Mouse (Mus musculus) telencephalon, adult 2 months (tissue): ENCODE data around the gene Nos3.
"Not testable (repeated sequence)": the region's sequence is repeated elsewhere in the genome, so short reads cannot be mapped to it uniquely, and the experiment has no call there.

ENCODE experiments used
- DNase-seq: peaks from one replicate; pipeline ENCODE4 v3.0.0-alpha.2; 2011; ENCODE audit warnings: low read depth, low spot score

Gene Nos3

DNA sequence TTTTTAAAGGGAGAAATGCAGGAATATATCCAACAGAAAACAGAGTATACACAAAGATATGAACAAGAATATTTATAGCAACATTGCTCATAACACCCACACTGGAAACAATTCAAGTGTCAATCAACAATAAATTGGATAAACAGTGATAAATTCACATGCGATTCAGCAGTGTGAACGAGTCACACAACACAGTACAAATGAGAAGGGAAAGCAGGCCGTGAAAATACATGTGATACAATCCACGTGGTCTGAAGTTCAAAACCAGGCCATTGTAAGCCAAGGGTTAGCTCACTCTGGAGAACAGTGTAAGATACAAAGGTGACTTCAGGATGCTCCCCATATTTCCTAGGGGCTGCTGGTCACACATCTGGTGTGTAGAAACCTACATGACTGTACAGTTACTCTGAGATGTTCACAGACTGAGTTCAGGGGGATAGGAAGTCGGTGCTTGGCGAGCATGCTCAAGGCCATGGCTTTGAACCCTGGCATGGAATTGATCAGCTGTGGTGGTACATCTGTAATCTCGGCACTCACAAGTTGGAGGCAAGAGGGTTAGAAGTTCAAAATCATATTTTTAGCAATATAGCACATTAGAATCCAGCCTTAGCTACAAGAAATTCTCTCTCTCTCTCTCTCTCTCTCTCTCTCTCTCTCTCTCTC, 10.2 kb downstream of the Nos3 start:
- DNase-seq = no peak

GRCm38 (mm10) chr5:24378700-24379099, 14.1 kb downstream of the Nos3 start:
- no peak for DNase-seq

DNA sequence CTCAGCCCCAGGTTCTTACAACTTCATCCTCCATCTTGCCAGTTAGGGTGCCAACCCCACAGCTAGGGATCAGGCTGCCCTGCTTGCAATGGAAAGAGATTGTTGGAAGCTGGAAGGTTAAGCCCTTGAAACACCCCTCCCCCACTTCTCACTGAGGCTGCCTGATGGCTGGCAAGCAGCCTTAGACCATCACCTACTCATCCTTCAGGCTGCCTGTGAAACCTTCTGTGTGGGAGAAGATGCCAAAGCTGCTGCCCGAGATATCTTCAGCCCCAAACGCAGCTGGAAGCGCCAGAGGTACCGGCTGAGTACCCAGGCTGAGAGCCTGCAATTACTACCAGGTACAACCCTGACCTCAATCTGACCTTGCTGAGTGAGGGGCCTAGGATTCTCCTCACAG, 14.9 kb downstream of the Nos3 start:
- DNase-seq = no peak

GRCm38 (mm10) chr5:24380499-24380898, 15.9 kb downstream of the Nos3 start:
- no peak for DNase-seq

DNA sequence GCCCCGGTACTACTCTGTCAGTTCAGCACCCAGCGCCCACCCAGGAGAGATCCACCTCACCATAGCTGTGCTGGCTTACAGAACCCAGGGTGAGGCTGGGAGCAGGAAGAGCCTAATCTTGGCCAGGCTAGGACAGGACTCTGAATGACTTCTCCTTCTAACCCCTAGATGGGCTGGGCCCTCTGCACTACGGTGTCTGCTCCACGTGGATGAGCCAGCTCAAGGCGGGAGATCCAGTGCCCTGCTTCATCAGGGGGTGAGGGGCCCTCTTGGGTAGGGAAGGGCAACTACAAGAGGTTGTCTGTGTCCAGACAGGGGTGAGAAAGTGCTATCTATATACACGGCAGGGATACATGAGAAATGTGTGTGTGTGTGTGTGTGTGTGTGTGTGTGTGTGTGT, 16.9 kb downstream of the Nos3 start:
- no peak for DNase-seq

GRCm38 (mm10) chr5:24381988-24382387, 17.4 kb downstream of the Nos3 start:
- DNase-seq = no peak

DNA sequence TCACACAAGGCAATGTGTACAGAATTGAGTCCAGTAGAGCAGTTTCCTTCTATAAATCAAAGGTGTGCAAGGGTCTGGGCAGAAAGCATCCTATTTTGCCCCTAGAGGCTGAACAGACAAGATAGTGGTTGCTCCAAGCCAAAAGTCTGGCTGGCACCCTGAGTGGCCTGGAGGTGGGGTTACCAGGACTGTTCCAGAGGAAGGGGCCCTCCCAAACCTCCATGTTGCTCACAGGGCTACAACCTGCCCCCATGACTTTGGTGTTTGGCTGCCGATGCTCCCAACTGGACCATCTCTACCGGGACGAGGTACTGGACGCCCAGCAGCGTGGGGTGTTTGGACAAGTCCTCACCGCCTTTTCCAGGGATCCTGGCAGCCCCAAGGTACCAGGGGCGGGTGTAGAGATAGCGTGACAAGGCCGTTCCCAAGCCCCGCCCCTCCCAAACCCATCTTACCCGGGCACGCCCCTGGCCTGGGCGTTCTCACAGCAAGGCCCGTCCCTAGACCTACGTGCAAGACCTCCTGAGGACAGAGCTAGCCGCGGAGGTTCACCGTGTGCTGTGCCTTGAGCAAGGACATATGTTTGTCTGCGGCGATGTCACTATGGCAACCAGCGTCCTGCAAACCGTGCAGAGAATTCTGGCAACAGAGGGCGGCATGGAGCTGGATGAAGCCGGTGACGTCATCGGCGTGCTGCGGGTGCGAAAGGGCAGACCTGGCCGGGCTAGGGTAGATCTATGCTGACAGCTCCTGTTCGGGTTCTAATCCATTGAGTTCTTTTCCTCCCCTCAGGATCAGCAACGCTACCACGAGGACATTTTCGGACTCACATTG, 18.6 kb downstream of the Nos3 start:
- peak; percentile 88 for DNase-seq

DNA sequence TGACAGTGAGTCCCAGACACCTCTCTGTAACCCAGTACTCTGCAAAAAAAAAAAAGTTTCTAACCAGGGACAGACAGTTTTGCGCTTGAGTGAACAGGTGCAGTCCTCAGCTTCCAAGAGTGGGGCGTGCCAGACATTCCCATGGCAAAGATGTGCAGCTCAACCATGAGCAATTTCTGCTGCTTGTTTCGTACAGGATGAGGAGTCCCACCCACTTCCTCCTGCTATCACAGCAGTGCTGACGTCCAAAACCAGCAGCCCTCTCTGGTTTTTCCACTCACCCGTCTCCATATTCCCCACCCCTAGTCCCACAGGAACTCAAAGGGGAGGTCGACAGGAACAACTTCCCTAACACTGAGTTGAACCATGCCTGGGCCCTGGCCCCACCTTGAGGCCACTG, 19.8 kb downstream of the Nos3 start:
- peak; percentile 62 for DNase-seq

DNA sequence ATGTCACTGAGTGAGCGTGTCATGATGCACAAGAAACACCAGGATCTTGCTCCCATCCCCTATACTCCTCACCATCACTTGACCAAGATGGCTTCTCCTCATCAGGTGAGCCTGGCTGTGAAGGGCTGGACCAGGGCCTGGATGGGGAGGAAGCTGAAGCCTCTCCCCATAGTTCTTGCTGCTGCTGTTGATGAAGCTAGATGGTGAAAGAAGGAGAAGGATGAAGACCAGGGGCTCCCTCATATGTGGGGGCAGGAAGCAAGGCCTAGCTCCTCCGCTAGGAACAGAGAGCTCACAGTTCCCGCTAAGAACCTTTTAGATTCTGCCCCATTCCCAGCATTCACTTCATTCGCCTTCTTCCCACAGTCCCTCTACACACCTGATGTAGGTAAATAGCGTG, 20.8 kb downstream of the Nos3 start:
- DNase-seq = no peak

DNA sequence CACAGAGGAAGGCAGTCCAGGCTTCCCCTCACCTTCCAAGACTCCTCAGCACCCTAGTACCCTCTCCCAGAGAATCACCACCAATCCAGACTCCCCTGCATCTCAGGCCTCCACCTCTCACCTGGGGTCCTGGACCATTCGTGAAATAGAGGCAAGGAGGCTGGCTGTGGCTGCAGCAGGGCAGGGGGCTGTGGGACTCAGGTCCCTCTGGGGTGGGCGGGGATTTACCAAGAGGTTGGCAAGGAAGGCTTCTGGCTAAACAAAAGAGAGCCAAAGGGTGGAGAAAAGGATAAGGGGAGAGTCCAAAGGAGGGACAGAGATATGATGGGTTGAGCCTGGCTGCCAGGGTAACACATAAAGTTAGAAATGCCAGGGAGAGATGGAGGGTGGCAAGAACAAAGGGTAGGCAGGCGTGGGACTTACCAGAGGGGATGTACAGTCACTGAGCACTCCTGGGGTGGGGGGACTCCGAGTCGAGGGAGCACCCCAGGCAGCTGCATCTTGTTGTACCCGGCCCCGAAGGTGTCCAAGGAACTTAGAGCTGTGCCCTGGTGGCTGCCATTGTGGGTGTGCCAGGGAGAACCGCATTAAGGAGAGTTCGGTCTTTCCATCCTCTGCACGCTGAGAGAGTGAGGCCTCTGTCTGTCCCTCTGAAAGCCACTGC, 21.4 kb downstream of the Nos3 start:
- DNase-seq = no peak

- no peak for DNase-seq
Observed at GRCm38 (mm10) chr5:24387264-24388241, 22.9 kb downstream of the Nos3 start.

- DNase-seq = no peak
Observed at GRCm38 (mm10) chr5:24388246-24388915, 23.8 kb downstream of the Nos3 start.

- no peak for DNase-seq
Observed at GRCm38 (mm10) chr5:24389011-24389657, 24.5 kb downstream of the Nos3 start.

- DNase-seq = no peak
Observed at GRCm38 (mm10) chr5:24389658-24390020, 25.0 kb downstream of the Nos3 start.

GRCm38 (mm10) chr5:24391864-24392263, 27.3 kb downstream of the Nos3 start, which contains the start of gene Atg9b:
Atg9b (minus strand) TSS chr5:24392143.
- DNase-seq = no peak

DNA sequence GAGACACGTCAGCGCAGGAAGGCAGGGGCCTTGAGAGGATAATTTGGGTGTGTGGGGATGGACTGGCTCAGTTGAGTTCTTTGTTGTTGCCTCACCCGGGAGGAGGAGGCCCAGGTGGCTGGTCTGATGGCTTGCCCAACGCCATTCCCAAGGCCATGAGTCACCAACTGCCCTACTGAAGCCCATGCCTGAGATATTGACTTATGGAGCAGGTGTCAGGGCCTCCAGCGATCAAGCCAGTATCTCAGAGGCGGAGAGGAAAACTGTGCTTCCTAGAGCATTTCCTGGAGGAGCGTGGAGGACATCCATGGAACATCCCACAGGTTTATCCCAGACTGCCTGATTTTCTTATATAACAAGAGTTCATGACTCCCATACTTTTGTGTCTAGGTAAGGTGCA, 28.1 kb downstream of the Nos3 start:
- DNase-seq = no peak

- no peak for DNase-seq
Observed at GRCm38 (mm10) chr5:24393392-24393997, 28.9 kb downstream of the Nos3 start, which contains the start of gene Abcb8. Abcb8 (plus strand) TSS chr5:24393663.

DNA sequence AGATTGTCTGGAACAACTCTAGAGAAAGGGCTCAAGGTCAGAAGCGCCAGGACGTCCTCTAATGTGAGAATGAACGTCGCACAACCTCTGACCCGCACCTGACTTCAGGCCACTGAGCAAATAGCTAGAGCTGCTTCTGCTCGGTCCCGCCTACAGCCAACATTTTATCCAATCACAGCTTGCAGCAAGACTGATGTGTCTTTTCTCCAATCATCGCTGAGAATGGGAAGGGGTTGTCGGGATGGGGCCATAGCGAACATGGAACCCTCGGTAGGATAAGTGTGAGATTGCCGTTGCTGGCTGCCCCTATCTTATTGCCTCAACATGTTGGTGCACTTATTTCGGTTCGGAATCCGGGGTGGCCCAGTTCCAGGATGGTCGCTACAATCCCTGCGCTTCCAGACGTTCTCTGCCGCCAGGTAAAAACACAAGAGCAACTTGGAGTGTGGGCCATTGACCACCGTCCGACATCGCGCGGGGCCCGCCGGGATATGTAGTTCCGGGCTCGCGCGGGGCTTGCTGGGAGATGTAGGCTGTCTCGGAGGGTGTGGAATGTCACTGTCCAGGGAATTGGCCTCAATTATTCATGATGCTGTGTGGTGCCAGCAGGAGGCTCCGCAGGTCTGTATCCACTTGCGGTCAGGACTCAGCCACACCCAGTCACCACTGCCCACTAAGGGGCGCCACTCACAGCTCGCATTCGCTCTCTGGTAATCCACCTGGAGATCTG, 29.7 kb downstream of the Nos3 start:
- peak; percentile 99 for DNase-seq

- not testable (repeated sequence) for DNase-seq
Observed at GRCm38 (mm10) chr5:24396254-24396653, 31.6 kb downstream of the Nos3 start.
